Mouse (Mus musculus) heart, postnatal 0 days (tissue): Measurements from ENCODE around the gene Morc2a.

ENCODE experiments used
- CTCF ChIP-seq: IDR thresholded peaks from 2 replicates; pipeline ENCODE4 v1.5.1; 2016; ENCODE audit warnings: antibody characterized with exemption, control low read depth, low read depth
- EP300 ChIP-seq: IDR thresholded peaks from 2 replicates; pipeline ENCODE4 v1.6.1; 2016; ENCODE audit warnings: antibody characterized with exemption, low read depth

DNA sequence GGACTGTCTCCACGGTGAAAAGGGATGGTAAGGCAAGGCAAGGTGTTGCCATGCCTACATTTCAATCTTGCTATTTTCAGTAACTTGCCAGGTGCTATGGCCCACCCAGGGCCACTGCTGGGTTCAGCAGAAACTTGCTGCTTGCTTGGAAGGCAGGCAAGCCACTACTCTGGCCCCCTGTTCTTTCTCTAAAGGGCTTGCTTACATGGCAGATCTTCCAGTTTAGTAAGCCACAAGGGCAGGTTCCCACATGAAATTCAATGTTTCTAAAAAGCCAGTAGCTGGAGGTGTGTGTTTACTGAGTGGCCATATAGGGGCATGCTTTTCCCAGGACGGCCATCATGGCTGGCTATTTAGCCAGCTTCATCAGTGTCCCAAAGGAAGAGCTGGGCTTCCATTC is 42.8 kb downstream of the Morc2a start:
- TF ChIP-seq CTCF (no peak), EP300 (no peak)
